Mouse (Mus musculus) granulocyte monocyte progenitor cell, adult 5-6 weeks (primary cell): Measurements from ENCODE around the gene Cyp2w1. TPM values are rescaled to one million over a fixed set of nuclear protein-coding genes. Genes with fewer than 3 reads are reported as not detected.
A peak's percentile ranks its signal among the peaks of the same experiment; 100 is the strongest.

Experiments
- ATAC-seq: replicated peaks from 2 replicates; pipeline ENCODE4 v1.8.0; 2016; ENCODE audit warnings: mild to moderate bottlenecking, moderate TSS enrichment, inconsistent platforms; ENCODE audit not compliant: poor library complexity, severe bottlenecking
- total RNA-seq, 2 experiments: library from RNA; stranded (forward) in 1 of 2; stranded (reverse) in 1 of 2; fragments of 200-712, 200-1000 nt in 1 of 2; fragments of >200 nt in 1 of 2; fragmentation: Nextera tagmentation in 1 of 2; gene quantifications; 2 replicates each; pipeline ENCODE4 v1.2.3; 2014 to 2017

The Cyp2w1 gene
- total RNA-seq, 2 experiments from 2014 or later: not detected

- no peak for ATAC-seq
Observed at GRCm38 (mm10) chr5:139397359-139397916, 45.0 kb downstream of the Cyp2w1 start.

DNA sequence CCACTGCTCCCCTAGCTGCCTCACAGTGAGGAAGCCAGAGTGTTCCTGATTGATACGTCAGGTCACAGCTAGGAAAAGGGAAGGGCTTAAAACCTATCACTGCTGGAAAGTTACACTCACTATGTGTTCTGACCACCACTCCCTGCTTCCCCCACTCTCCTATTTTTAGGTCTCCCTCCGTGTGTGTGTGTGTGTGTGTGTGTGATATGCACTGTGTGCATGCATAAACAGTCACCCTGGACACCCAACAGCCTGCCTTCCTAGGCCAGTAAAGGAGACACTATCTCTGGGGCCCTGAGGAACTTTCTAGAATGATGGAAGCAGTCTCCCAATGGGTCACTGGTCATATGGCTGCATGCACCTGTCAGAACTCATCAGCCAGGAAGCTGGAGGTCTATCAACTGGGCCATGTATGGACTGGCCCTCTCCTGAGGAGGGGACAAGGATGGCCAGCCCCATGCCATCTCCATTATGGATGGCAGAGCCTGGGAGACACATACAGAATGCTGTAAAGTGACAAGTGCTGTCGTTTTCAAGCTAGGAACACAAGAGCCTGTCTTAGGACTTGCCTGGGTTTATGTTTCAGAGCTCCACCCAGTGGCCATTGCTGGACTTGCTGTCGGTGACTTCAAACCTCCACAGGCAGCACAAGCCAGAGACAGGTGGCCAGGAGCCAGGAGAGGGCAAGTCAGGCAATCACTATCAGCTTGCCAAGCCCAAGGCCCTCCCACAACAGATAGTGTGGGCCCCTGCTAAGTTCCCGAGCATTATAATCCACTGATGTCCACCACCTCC is 45.7 kb downstream of the Cyp2w1 start:
- ATAC-seq: peak; percentile 79

DNA sequence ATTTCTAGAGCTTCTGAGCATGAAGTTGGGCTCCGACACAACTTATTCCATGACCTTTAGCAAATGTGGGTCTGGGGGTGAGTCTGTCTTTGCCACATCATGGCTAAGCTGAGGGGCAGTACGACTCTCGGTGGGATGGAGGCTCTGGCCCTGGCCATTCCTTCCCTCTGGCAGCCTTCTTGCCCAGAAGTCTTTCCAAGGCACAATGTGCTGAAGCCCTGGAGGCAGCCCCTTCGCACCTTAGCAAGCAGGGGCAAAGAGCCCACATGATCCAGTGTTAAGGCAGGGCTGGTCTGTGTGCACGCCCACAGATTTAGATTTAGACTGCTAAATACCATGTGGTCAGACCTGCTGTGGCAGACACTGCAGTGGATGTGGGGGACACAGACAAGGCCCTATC is 46.4 kb downstream of the Cyp2w1 start:
- no peak for ATAC-seq

- no peak for ATAC-seq
Observed at GRCm38 (mm10) chr5:139399991-139400390, 47.6 kb downstream of the Cyp2w1 start.

DNA sequence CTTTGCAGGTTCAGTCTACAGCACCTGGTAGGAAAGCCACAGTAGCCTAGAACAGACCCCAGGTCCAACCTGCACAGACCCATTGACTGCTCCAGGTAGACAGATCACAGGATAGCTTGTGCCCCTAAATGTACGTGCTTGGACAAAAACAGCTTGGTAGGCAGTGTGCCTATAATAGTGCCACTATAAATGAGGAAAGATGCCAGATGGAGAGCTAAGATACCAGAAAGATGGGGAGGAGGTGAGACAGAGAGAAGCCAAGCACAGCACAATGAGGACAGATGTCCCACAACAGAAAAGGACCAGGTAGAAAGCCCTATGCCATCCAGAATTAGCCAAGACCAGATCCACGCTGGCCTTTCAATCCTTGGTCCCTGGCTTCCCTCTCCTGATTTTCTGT is 49.7 kb downstream of the Cyp2w1 start:
- ATAC-seq: no peak

DNA sequence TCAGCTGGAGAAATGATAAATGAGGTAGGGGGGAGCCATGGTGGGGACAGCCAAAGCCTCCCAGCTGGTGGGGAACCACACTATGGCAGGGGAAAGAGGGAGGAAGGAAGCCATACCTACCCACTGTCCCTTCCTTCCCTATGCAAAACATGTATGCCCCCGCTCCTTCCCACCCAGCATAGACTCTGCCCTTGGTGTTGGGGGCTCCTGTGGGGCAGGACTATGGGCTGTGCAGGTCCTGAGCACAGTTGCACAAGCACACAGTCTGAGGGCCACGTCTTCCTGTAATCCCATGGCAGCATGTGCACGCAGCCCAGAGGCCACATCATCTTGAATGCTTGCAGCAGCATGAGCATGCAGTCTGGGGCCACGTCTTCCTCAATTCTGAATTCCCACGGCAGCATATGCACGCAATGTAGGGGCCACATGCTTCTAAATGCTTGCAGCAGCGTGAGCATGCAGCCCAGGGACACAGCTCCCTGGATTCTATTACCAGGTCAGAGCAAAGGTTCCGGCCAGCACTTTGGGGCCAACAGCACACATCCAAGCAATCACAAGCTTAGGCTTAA is 51.4 kb downstream of the Cyp2w1 start:
- ATAC-seq: peak; percentile 49

DNA sequence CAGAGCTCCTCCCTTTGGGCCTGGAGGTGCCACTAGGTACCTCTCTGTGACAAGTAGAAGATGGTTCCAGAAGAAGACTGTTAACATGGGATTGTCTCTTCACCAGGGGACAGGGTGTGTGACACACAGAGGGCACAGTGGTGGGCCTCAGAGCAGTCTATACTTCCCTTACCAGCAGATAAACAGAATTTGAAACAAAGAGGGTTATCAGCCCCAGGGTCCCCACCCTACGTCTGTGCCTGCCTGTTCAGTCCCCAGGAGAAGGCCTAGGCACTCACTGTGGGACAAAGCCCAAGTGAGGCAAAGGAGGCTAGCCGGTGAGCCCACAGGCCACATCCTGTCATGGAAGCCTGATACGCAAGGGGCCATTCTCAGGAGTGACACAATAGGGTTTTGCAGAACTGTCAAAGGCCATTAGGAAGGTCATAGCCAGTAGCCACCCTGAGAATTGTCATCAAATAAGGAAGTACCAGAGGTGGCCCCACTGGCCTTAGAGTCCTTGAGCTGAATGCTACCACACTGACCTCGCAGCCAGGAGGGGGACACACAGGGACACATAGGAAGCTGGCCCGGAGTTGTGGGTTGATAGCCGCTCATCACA is 52.5 kb downstream of the Cyp2w1 start, which contains the start of gene C130050O18Rik:
C130050O18Rik (plus strand) TSS at position 480 of the 601 bp plus-strand sequence.
- ATAC-seq: peak; percentile 54

- no peak for ATAC-seq
Observed at GRCm38 (mm10) chr5:139405478-139405877, 53.1 kb downstream of the Cyp2w1 start.

DNA sequence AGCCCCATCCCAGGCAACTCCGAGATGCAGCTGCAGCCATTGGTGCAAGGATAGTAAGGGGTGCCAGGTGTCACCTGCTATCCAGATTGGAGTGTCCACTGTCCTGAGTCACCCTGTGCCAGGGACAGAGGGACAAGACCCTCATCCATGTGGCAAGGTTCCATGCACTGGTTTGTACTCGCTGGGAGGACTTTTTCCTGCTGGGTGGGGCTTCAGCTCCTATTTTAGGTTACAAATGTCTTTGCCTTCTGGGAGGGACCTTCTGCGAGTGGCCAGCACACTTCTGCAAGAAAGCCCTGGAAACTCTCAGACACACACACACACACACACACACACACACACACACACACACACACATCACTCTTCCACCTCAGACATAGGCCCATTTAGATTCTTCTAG is 53.5 kb downstream of the Cyp2w1 start:
- no peak for ATAC-seq

Other genes with a start within 250 kb of the Cyp2w1 start
- 1.4 TPM in 1 of 2 replicates, not detected in the other for gene Prkar1b, start 202.6 kb upstream of the Cyp2w1 start, total RNA-seq (2014; fragmentation: Nextera tagmentation)
- 0.10 and 0.17 TPM in 2 replicates for gene Prkar1b, start 202.6 kb upstream of the Cyp2w1 start, total RNA-seq (2017)
- 8.3 and 9.8 TPM in 2 replicates for gene Dnaaf5, start 202.4 kb upstream of the Cyp2w1 start, total RNA-seq (2014; fragmentation: Nextera tagmentation)
- 7.8 TPM in 2 replicates for gene Dnaaf5, start 202.4 kb upstream of the Cyp2w1 start, total RNA-seq (2017)
- gene Sun1, start 152.0 kb upstream of the Cyp2w1 start, total RNA-seq (2014; fragmentation: Nextera tagmentation): 33.4 and 43.0 TPM in 2 replicates
- 23.3 and 33.9 TPM in 2 replicates for gene Sun1, start 152.0 kb upstream of the Cyp2w1 start, total RNA-seq (2017)
- 43.8 and 51.8 TPM in 2 replicates for gene Get4, start 100.3 kb upstream of the Cyp2w1 start, total RNA-seq (2014; fragmentation: Nextera tagmentation)
- 17.9 and 30.5 TPM in 2 replicates for gene Get4, start 100.3 kb upstream of the Cyp2w1 start, total RNA-seq (2017)
- 46.5 and 63.5 TPM in 2 replicates for gene Adap1, start 27.0 kb upstream of the Cyp2w1 start, total RNA-seq (2014; fragmentation: Nextera tagmentation)
- 39.4 and 53.9 TPM in 2 replicates for gene Adap1, start 27.0 kb upstream of the Cyp2w1 start, total RNA-seq (2017)
- 29.2 and 60.1 TPM in 2 replicates for gene Cox19, start 1.2 kb upstream of the Cyp2w1 start, total RNA-seq (2014; fragmentation: Nextera tagmentation)
- 31.4 and 35.9 TPM in 2 replicates for gene Cox19, start 1.2 kb upstream of the Cyp2w1 start, total RNA-seq (2017)
- 5.0 and 7.3 TPM in 2 replicates for gene Gpr146, start 25.1 kb downstream of the Cyp2w1 start, total RNA-seq (2014; fragmentation: Nextera tagmentation)
- 4.0 and 5.4 TPM in 2 replicates for gene Gpr146, start 25.1 kb downstream of the Cyp2w1 start, total RNA-seq (2017)
- gene C130050O18Rik, start 52.7 kb downstream of the Cyp2w1 start, total RNA-seq (2014; fragmentation: Nextera tagmentation): 0.53 and 5.8 TPM in 2 replicates
- gene C130050O18Rik, start 52.7 kb downstream of the Cyp2w1 start, total RNA-seq (2017): 1.4 and 3.6 TPM in 2 replicates
- gene Gper1, start 70.5 kb downstream of the Cyp2w1 start, total RNA-seq (2014; fragmentation: Nextera tagmentation): not detected in 2 replicates
- gene Gper1, start 70.5 kb downstream of the Cyp2w1 start, total RNA-seq (2017): not detected in 2 replicates
- gene 3110082I17Rik, start 107.9 kb downstream of the Cyp2w1 start, total RNA-seq (2014; fragmentation: Nextera tagmentation): 25.0 and 44.6 TPM in 2 replicates
- 52.1 and 54.1 TPM in 2 replicates for gene 3110082I17Rik, start 107.9 kb downstream of the Cyp2w1 start, total RNA-seq (2017)
- 7.8 and 14.9 TPM in 2 replicates for gene Zfand2a, start 131.9 kb downstream of the Cyp2w1 start, total RNA-seq (2014; fragmentation: Nextera tagmentation)
- gene Zfand2a, start 131.9 kb downstream of the Cyp2w1 start, total RNA-seq (2017): 13.0 and 20.6 TPM in 2 replicates
- not detected in 2 replicates for gene Uncx, start 190.9 kb downstream of the Cyp2w1 start, total RNA-seq (2014; fragmentation: Nextera tagmentation)
- not detected in 2 replicates for gene Uncx, start 190.9 kb downstream of the Cyp2w1 start, total RNA-seq (2017)